Mouse (Mus musculus) layer of hippocampus, adult 8-10 months (tissue): ENCODE data around the gene Carns1. TPM values are rescaled to one million over a fixed set of nuclear protein-coding genes. Genes with fewer than 3 reads are reported as not detected.
"Not testable (repeated sequence)": the region's sequence is repeated elsewhere in the genome, so short reads cannot be mapped to it uniquely, and the experiment has no call there.

ENCODE experiments used
- DNase-seq, 2 experiments: peaks; one replicate each; pipeline ENCODE4 v3.0.0; 2022; ENCODE audit warnings: low spot score in 2 of 2
- total RNA-seq, 4 experiments: library from RNA; stranded (reverse); gene quantifications; 2 replicates each; pipeline ENCODE4 v1.2.4; 2022

The Carns1 gene
- total RNA-seq, 4 experiments from 2014 or later: 6.3 to 10.1 (median 8.9) TPM

DNA sequence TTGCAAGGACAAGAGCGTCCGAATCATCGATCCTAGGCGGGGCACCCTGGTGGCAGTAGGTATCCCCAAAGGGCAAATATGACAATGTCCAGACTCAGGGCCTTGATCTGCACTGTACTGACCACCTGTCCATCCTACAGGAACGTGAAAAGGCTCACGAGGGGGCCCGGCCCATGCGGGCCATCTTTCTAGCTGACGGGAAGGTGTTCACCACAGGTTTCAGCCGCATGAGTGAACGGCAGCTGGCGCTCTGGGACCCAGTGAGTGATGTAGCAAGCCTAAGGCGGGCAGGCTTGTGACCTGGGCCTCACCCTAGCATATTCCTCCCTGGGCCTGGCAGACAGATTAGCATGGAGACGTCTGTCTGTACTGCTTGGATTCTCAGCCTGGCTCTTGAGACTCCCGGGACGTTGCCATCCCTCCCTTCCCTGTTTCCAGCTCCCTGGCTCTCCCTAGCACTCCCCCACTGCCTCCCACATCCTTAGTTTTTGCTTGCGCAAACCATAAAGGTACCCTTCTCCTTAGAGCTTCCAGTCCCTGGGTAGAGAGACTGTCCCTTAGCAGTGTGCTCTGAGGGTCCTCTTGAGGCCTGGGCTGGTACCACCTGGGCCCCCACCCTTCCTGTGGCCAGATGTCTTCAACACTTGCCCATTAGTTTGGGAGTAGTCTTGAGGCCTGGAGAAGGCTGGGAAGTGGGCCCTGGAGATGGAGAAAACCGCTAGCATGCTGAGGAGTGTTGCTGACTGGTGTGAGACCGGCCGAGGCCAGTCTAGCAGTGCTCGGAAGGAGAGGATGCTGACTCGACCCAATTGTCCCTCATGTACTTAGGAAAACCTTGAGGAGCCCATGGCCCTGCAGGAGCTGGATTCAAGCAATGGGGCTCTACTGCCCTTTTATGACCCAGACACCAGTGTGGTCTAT, 24.5 kb downstream of the Carns1 start:
- no peak for DNase-seq

DNA sequence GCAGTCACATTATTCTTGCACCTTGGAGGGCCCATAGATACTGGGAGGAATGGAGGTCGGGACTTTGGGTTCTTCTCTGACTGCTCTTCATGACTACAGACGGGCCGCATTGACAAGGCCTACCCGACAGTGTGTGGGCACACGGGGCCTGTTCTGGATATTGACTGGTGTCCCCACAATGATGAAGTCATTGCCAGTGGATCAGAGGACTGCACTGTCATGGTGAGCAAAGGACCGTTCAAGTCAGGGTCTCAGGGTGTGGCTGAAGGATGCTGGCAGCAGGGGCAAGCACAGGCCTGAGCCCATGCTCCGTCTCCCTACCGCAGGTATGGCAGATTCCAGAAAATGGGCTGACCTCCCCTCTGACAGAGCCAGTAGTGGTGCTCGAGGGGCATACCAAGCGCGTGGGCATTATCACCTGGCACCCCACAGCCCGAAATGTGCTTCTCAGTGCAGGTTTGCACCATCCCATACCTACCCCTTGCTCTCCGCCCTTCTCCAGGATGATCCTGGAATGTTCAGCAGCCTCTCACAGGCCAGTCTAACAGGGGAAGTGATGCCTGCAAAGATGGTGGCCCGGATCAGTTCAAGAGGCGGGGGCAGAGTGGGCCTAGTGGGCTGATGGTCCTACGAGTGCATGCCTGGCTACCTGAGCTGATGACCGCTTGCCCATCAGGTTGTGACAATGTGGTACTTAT, 25.4 kb downstream of the Carns1 start:
- DNase-seq: no peak

DNA sequence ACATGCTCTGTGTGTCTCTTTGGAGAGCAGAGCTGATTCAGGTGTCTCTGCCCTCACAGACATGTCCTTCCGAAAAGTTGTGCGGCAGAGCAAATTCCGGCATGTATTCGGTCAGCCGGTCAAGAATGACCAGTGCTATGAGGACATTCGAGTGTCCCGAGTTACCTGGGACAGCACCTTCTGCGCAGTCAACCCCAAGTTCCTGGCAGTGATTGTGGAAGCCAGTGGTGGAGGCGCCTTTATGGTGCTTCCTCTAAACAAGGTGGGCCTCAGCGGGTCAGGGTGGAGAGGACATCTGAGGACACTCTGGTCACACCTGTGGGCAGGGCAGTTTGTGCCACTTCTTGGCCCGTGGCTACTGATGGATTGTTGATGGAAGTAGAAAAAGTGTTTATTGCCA, 26.0 kb downstream of the Carns1 start:
- no peak for DNase-seq

DNA sequence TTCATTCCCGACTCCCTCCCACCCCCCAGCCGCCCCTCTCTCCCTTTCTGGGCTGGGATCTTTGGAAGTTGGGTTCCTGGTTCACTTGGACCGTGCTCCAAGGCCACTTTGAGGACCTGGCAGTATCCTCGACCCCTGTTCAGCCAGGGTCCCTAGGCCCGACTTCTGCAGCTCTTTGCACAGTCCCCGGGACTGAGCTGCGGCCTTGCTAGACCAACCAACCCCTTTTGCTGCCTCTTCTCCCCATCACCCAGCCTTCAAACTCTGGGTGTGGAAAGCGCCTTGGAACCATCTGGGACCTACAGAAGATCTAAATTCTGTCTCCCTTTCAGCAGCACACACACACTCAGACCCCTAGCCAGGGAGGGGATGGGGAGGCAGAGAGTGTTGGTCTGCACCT, 26.5 kb downstream of the Carns1 start:
- DNase-seq: no peak

DNA sequence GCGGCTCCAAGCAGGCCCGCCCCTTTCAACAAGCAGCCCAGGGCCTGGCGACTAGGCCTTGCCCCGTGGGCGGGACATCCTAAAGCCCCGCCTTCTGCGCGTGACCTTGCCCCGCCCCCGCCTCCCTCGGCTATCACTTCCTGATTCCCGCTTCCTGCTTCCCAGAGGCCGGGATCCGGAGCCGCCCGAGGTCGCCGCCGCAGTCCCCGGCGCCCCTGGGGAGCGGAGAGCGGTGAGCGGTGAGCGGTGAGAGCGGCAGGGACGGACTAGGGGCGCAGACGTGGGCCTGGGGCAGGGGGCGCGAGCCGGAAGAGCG, 26.8 kb downstream of the Carns1 start, which contains the start of gene Coro1b:
Coro1b (plus strand) TSS at position 129 of the 316 bp plus-strand sequence.
- peak; percentile 93 for DNase-seq

DNA sequence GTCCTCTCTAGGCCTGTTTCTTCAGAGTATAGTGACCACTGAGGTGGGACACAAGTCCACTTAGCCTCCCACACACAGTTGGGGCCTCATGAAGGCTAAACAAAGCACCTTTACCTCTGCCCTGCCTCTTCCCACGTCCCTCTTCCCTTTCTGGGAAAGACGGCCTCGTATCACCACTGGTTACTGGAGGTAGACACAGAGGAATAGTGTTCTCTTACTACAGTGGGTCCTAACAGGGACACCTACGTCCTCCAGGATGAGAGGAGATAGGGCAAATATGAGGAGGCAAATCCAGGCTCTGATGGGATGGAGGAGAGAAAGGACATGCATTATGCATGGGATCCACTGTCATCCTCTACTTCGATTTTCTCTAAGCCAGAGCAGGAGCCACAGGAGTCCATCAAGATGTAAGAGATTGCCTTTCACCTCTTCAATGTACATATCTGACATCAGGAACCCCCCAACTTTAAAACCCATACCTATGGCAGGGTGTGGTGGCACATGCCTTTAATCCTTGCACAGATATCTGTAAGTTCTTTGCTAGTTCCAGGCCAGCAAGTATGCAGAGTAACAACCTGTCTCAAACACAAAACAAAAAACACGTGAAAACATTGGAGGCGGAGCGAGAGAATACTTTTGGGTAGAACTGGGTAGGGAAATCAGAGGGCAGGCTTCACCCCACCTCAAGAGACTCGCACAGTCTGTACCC, 27.3 kb downstream of the Carns1 start:
- DNase-seq: no peak

DNA sequence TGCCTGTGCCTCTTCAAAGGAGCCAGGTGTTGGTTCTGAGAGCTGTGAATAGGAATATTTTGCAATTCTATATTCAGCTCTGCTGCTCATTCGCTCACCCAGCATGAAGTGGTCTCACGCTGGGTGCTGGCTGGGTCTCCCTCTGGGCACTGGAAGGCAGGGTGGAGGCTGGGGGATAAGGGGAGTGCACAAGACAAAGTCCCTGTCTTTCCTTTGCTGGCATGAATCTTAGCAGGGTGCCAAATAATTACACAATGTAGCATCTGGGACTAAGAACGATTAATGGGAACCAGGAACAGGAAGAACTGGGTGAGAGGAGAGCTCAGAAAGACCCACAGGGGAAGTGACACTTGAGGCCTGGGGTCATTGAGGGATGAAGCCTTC, 28.3 kb downstream of the Carns1 start:
- DNase-seq: no peak

DNA sequence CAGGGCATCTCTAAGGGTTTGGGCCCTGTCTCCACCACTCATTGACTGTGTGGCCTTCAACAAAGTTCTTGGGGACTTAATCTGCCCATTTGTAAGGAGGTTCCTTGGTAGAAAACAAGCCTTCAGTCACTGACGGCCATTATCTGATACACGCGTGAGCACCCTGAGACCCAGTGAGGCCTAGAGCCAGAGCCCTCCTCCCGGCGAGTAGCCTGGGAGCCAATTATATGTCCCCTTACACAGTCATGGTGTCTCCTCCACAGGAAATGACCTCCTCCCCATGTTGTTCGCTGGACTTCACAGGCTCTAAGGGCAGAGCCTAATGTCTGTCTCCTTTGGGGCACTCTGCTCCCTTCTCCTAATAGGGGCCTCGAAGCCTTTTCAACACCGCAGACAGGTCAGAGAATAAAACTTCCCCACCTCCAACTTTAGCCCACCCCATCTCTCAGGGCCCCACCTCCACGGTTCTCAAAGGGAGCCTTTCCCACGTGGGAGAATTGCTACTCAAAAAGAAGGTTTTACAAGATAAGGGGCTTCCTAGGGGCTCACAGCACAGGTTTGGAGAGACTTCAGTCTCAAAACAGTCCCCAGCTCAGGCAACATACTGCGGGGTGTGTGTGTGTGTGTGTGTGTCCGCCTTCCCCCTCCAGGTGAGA, 28.8 kb downstream of the Carns1 start:
- DNase-seq: no peak

DNA sequence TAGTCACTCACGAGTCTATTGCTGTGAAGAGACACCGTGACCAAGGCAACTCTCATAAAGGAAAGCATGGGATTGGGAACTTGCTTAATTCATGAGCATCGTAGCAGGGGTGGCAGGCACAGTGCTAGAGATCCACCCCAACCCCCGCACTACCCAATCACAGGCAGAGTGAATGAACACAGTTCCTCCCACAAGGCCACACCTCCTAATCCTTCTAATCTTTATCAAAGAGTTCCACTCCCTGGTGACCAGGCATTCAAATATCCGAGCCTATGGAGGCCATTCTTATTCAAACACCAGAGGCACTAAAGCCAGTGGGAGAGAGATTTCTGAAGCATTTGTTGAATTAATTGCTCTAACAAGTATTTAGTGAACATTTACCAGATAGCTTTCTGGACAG, 29.3 kb downstream of the Carns1 start:
- DNase-seq: no peak

DNA sequence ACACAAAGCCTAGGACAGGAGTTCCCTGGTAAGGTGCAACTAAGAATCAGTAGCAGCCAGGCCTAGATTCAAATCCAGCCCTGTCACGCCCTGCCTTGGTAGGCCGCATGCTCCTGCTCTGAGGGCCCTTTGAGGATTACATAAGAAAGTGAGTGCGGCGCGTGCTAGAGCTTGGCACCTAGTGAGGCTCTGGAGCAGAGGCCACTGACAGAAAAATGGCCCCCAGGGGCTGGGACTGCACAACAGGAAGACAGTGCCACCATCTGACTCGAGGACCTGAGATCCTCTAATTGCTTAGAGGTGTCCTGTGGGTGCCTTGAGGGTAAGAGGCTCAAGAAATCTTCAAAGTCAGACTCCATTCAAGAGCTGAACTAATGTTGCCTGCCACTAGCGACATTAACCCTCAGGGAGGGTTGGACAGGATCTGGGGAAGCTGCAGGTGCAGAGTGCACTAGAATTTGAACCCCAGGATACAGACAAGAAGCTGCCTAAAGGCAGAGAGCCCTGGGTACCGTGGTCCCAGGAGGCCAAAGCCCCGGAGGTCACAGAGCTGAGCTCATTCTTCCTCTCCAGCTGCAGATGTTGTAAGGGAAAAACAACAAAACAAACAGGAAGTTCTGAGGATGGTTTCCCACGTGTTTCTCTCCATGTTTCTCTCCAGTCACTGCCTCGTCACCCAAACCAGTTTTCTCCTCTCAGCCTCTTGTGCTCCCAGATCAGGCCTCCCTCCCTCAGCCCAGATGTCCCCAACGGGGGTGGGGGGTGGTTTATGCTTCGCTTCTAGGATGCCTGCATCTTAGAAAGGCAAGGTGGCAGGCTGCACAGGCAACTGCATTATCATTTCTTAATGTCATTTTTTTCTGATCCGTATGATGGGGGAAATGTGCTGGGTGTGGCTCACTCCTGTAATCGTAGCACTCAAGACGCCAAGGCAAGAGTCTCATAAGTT, 30.5 kb downstream of the Carns1 start:
- DNase-seq: no peak

DNA sequence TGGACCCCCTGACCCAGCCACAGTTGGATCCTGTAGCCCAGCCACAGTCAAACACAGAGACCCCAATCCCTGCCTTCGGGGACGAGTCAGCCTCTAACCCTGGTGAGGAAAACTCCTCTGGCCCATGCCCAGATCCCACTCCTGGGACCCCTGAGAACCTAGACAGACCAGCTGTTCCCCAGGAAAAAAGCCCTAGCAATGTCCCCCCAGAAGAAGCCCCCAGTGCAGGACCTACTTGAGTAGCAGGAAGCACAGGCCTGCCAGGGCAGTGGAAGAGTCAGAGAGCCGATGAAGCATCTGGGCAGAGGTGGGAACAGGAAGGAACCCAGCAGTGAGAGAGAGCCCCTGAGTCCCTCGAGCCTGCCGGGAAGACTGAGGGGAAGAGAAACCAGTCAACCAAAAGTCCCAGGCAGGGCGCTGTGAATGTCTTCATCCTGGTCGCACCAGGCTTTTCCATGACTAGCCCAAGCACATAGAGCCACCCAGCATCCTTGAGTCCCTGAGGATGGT, 31.5 kb downstream of the Carns1 start, which contains the start of gene Cabp4:
Cabp4 (minus strand) TSS at position 275 of the 510 bp plus-strand sequence.
- DNase-seq: no peak

DNA sequence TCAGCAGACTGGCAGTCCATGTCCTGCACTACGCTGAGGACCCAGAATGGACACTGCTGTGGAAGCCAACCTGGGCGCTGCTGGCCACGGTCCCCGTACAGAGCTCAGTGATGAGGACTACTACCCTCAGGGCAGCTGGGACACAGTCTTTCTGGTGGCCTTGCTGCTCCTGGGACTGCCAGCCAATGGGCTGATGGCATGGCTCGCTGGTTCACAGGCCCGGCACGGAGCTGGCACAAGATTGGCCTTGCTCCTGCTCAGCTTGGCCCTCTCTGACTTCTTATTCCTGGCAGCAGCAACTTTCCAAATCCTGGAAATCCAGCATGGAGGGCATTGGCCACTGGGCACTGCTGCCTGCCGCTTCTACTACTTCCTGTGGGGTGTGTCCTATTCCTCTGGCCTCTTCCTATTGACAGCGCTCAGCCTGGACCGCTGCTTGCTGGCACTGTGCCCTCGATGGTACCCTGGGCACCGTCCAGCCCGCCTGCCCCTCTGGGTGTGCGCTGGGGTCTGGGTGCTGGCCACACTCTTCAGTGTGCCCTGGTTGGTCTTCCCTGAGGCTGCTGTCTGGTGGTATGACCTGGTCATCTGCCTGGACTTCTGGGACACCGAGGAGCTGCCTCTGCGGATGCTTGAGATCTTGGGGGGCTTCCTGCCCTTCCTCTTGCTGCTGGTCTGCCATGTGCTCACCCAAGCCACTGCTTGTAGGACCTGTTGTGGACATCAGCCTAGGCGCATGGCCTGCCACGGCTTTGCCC, 32.7 kb downstream of the Carns1 start:
- DNase-seq: no peak

DNA sequence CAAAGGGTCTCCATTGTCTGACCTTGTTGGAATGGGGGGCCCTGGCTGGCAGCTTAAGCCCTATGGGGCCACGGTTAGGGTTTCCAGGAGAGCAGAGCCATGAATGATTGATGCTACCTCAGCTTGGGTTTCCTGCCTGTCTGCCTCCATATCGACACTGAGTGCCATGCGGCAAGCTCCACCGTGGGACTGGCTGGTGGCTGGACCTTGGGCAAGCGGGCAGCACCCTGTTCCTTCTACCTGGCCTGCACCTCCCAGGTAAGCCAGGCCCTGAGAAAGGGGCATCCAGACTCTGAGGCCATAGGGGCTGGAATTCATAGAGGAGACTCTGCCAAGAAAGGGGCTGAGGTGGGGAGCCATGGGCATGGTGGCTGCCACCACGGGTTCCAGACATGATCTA, 35.1 kb downstream of the Carns1 start:
- no peak for DNase-seq

DNA sequence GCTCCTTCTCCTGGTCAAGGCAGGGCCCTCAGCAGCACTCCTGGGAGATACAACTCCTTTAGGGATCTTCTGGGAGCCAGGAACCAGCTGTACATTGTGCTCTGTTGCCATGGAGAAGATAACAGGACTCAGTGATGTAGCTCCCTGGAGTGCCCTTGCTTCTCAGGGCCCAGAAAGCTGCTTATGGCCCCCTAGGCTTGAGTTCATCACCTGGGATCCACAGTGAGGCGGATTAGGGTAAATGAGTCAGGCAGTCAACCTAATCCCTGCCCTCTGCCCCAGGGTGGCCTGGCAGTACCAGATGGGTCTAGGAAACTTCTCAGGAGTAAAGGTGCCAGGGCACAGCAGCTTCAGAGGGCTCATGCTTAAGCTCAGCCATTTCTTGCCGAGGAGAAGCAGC, 35.8 kb downstream of the Carns1 start, which contains the start of gene Gpr152:
Gpr152 (plus strand) TSS at position 342 of the 400 bp plus-strand sequence.
- DNase-seq: no peak

DNA sequence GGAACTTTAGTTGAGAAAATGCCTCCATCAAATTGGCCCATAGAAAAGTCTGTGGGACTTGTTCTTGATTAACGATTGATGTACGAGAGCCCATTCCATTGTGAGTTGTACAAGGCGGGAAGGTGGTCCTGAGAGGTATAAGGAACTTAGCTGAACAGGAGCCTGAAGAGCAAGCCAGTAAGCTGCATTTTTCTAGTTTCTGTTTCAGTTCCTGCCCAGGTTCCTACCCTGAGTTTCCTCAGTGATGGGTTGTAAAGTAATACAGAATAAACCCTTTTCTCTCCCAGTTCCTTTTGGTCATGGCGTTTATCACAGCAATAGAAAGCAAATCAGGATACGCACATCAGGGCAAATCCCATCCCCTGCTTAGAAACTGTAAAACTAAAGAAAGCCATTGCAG, 37.4 kb downstream of the Carns1 start:
- no peak for DNase-seq

DNA sequence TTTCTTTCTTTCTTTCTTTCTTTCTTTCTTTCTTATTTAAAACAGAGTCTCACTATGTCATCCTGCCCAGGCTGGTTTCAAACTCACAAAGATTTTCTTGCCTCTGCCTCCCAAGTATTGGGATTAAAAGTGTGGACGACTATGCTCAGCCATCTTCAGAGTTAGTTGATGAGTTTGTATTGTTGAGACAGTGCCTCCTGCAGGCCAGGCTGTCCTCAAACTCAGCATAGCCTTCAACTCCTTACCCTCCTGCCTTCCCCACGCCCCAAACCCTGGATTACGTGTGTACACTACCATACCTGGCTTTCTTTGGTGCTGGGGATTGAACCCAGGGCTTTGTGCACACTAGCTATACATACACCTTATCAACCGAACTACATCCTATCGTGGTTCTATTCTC, 38.8 kb downstream of the Carns1 start:
- no peak for DNase-seq

DNA sequence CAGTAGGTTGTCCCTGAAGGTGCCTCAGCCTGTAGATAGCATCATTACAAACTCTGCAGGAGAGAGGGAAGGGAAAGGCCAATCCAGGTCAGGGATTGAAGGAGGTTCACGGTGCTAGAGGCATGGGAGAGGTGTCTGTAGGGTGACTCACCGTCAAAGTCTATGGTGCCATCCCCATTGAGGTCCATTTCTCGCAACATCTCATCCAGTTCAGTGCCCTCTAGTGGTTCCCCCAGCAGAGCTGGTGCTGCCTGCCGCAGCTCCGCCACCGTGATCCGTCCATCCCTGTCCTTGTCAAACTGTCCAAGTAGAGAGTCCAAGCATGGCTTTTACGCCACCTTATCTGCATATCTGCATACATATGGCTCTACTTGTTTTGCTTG, 39.3 kb downstream of the Carns1 start:
- not testable (repeated sequence) for DNase-seq

DNA sequence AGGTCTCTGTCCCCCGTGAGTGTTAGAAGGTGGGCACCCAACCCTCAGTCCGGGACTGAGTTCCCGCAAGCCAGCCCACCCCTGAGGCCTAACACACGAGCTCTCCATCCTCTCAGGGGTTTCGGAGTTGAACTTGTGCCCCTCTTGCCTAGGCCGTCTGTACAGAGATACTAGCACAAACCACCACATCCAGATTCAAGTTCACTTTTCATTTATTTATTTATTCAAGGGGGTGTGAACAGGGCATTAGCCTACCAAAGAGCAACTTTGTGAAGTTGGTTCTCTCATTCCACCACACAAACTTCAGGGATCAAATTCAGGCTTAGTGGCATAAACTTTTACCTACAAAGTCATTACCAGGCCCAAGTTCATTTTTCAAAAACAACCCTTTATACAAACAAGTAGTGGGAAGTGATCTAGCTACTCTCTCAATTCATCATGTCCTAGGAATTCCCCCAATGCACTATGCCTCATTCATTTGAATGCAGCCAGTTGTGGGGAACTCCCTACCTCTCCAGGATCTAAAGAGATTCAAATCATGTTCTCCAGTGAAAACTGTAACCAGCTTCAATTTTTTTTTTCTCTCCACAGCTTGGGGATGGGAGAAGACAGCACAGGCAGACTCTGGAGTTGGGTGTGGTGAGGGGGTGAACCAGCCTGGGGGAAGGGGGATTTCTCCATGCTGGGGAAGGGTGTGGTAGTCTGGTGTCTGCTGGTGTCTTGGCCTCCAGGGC, 39.9 kb downstream of the Carns1 start:
- DNase-seq: not testable (repeated sequence)

DNA sequence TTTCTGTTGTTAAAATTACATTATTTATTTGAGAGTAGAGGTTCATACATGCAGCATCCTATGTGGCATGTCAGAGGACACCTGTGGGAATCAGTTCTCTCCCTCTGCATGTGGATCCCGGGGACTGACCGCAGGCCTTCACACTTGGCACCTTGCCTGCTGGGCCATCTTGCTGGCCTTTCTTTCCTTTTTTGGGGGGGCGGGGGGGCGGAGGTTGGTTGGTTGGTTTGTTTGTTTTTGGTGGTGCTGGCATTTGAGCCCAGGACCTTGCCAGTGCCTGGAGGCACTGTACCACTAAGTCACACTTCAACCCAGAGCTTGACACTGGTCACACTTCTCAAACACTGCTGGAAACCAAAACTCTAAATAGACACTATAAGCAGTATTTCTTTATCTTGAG, 40.9 kb downstream of the Carns1 start:
- no peak for DNase-seq
